Mouse (Mus musculus) kidney, adult 2 months (tissue): Measurements from ENCODE around the gene Mms22l.
"Not testable (repeated sequence)": the region's sequence is repeated elsewhere in the genome, so short reads cannot be mapped to it uniquely, and the experiment has no call there.

Experiments
- CTCF ChIP-seq: fragments of 200-500 bp; conservative IDR thresholded peaks from 2 replicates; pipeline ENCODE4 v1.5.1; 2011; ENCODE audit warnings: low read depth, mild to moderate bottlenecking, control low read depth, low read length, moderate library complexity, mixed read lengths; ENCODE audit not compliant: insufficient read depth, insufficient read length
- POLR2A ChIP-seq: fragments of 200-500 bp; IDR thresholded peaks from one replicate; pipeline ENCODE4 v1.6.1; 2011; ENCODE audit warnings: low read depth, low read length, control low read depth

DNA sequence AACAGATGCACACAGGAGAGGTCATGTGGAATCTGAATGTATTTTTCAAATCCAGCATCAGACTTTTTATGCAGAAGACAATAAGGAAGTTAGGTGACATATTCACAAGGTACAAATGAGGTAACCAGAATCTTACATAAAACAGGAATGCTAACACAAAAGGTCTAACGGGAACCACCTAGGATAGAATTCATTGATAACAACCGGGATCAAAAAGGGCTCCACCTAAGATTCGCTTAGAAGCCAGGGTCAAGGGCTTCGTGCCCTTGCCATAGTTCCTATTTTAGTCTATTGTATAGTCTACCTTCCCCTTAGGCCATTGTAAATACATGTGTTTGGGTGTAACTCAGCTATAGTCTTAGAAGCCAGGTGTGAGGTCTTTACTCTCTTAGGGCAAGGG lies 12.2 kb upstream of the Mms22l start:
- TF ChIP-seq POLR2A, CTCF: not testable (repeated sequence)
